Mouse (Mus musculus): ENCODE data around the gene Pdzrn3. TPM values are rescaled to one million over a fixed set of nuclear protein-coding genes. Genes with fewer than 3 reads are reported as not detected.

Gene Pdzrn3
- polyA plus RNA-seq, 1 experiment from 2014 or later: 22.9 TPM

DNA sequence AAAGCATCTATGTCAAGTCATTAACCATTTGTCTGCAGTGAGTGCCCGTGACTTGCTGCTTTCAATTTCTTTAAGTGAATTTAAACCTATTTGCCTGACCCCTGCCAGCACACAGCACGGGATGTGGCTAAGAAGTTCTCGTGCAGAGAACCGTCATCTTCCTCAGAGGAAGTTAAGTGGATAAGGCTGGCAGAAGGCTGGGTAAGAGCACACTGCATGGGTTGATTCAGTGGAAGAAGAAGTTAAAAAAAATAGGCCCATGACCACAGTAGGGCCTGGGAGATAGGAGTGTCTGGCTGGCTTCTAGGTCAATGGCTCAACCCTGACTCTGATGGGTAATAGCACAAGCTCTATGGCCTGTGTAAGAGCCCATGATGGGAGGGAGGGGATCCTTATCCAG is 131.6 kb downstream of the Pdzrn3 start:
- H3K27me3 ChIP-seq (replicated peaks): no peaks in the 10 kb centered on the region; the same call in 1 of the 2 replicates
- H3K4me2 ChIP-seq: no peak overlapping the region
- peaks cover 13% of the 10 kb centered on the region for H3K4me1 ChIP-seq
- no peaks in the 10 kb centered on the region for H3K36me3 ChIP-seq
- no peaks in the 10 kb centered on the region for H3K9me3 ChIP-seq (replicated peaks)
- no peak overlapping the region for H3K27ac ChIP-seq (replicated peaks)
- WGBS: 59% methylated on average over 4 of the region's 4 CpGs
- H3K4me3 ChIP-seq (replicated peaks): no peak overlapping the region
- ATAC-seq (ENCODE audit: low FRiP score): no peak
- H3K9ac ChIP-seq (replicated peaks): no peak overlapping the region

DNA sequence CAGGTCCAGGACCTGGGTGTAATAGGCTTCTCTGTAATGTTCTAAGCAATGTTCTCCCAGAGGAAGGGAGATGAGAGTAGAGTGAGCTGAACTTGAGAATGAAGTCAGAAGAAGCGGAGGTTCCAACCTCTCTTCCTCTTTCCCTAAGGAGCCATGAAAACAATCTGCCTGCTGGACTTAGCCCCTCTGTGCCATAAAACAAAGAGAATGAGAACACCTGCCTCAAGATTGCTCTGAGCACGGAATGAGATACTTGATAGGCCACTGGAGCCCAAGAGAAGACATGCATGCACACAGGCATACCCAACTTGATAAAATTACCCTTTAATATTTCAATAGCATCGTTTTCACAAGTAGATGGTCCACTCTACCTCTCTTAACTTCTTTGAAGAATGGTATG is 133.3 kb downstream of the Pdzrn3 start:
- H3K27me3 ChIP-seq (replicated peaks): no peaks in the 10 kb centered on the region; the same call in 1 of the 2 replicates
- no peak overlapping the region for H3K4me3 ChIP-seq (replicated peaks)
- 82% methylated on average over 3 of the region's 3 CpGs for WGBS
- H3K4me2 ChIP-seq: no peak overlapping the region
- H3K4me1 ChIP-seq: peaks cover 5% of the 10 kb centered on the region; the same call in 1 of the 2 replicates
- no peaks in the 10 kb centered on the region for H3K36me3 ChIP-seq
- H3K27ac ChIP-seq (replicated peaks): no peak overlapping the region
- no peaks in the 10 kb centered on the region for H3K9me3 ChIP-seq (replicated peaks)
- no peak for ATAC-seq (ENCODE audit: low FRiP score)
- no peak overlapping the region for H3K9ac ChIP-seq (replicated peaks)

GRCm38 (mm10) chr6:101243189-101243815 is 134.4 kb downstream of the Pdzrn3 start:
- H3K36me3 ChIP-seq: no peaks in the 10 kb centered on the region
- H3K27ac ChIP-seq (replicated peaks): no peak overlapping the region
- H3K9ac ChIP-seq (replicated peaks): no peak overlapping the region
- no peaks in the 10 kb centered on the region for H3K9me3 ChIP-seq (replicated peaks)
- H3K4me1 ChIP-seq: peaks cover 5% of the 10 kb centered on the region; the same call in 1 of the 2 replicates
- no peak overlapping the region for H3K4me3 ChIP-seq (replicated peaks)
- H3K4me2 ChIP-seq: no peak overlapping the region
- no peak for ATAC-seq (ENCODE audit: low FRiP score)
- H3K27me3 ChIP-seq (replicated peaks): no peaks in the 10 kb centered on the region; the same call in 1 of the 2 replicates
- WGBS: 84% methylated on average over 7 of the region's 7 CpGs

DNA sequence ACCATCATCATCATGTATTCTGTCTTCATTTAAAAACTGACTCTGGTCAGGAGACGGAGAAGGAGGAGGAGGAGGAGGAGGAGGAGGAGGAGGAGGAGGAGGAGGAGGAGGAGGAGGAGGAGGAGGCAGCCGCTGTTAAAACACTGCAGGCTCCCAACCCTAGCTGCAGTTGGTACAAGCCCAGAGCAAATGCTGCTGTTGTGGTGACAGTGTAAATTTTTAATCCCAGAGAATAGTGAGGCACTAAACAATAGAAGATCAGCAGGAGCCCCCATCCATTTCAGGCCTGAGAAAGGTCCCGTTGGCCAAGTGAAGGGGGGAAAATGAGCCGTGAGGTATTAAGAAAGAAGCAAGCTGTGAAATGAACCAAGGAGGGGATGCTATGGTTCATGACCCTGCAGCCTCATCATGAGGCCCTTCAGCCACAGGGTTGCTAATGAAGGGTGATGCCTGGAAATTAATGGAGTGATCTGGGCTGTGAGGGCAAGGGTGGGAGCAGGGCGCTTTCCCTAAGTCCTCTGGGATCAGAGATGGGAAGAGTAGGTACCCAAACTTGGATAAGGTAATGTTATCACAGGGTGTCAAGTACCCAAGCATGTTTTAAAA is 141.0 kb downstream of the Pdzrn3 start:
- Histone ChIP-seq H3K27ac (replicated peaks) (no peak overlapping the region), H3K4me3 (replicated peaks) (no peak overlapping the region), H3K9ac (replicated peaks) (no peak overlapping the region), H3K9me3 (replicated peaks) (no peaks in the 10 kb centered on the region), H3K36me3 (no peaks in the 10 kb centered on the region), H3K27me3 (replicated peaks) (no peaks in the 10 kb centered on the region), H3K4me2 (no peak overlapping the region), H3K4me1 (peaks cover 20% of the 10 kb centered on the region)
- WGBS: 14% methylated on average over 5 of the region's 5 CpGs
- ATAC-seq (ENCODE audit: low FRiP score): no peak

DNA sequence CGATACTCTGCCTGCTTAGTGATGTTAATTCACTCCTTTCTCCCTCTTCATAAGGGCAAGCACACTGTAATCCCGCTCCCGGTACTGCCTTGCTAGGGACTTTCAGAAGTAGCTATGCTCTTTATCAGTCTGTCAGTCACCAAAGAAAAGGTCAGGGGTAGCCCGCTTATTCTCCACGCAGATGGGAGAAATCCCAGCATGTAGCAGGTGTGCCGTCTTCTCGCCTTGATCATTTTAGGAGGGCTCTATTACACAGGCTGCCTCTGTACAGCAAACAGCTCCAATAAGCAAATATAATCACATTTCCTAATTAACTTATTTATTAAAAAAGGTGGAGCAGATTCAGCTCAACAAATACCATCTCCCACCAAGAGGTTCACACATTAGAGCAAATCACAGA is 141.5 kb downstream of the Pdzrn3 start:
- WGBS: 32% methylated on average over 7 of the region's 7 CpGs
- ATAC-seq (ENCODE audit: low FRiP score): no peak
- H3K9ac ChIP-seq (replicated peaks): no peak overlapping the region
- H3K4me3 ChIP-seq (replicated peaks): no peak overlapping the region
- H3K4me2 ChIP-seq: no peak overlapping the region
- peaks cover 20% of the 10 kb centered on the region for H3K4me1 ChIP-seq
- no peaks in the 10 kb centered on the region for H3K9me3 ChIP-seq (replicated peaks)
- H3K27me3 ChIP-seq (replicated peaks): no peaks in the 10 kb centered on the region
- H3K27ac ChIP-seq (replicated peaks): no peak overlapping the region
- H3K36me3 ChIP-seq: no peaks in the 10 kb centered on the region

DNA sequence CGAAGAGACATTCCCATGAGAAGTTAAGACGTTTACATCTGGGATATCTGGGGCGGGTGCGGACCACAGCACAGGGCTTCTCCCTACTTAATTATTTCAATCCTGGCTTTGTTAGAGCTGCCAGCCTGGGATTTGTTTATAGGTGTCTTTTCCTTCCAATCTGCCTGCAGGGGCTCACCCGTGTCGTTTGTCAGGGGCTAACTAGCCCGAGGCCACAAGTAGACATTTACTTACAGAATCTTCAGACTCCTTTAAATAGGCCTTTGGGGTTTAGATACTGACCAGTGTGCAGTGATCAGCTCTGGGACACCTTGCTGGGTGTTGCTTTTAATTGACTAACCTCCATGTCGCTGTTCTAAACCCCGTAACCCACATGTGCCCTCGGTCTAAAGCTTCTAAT is 143.3 kb downstream of the Pdzrn3 start:
- no peak overlapping the region for H3K9ac ChIP-seq (replicated peaks)
- H3K27ac ChIP-seq (replicated peaks): no peak overlapping the region
- no peak overlapping the region for H3K4me2 ChIP-seq
- WGBS: 21% methylated on average over 10 of the region's 10 CpGs
- H3K9me3 ChIP-seq (replicated peaks): no peaks in the 10 kb centered on the region
- no peak for ATAC-seq (ENCODE audit: low FRiP score)
- no peaks in the 10 kb centered on the region for H3K36me3 ChIP-seq
- no peak overlapping the region for H3K4me3 ChIP-seq (replicated peaks)
- H3K27me3 ChIP-seq (replicated peaks): no peaks in the 10 kb centered on the region
- H3K4me1 ChIP-seq: peaks cover 20% of the 10 kb centered on the region

DNA sequence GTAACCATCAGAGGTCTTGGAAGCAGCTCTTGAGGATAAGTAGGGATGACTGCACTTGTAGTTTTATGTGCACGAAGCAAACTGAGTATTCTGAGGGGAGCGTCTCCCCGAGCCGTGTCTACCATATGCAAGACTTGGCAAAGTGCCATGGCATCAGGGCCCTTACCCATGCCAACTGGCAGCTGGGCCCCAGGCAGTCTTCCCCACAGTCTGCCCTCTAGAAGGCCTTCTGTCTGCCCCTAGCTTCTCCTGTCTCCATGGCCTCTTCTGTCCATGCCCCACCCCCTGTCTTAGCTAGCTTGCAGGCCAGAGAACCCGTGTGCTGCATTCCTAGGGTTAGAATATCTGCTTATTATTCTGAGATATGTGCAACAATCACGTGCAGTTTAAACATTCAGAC is 144.0 kb downstream of the Pdzrn3 start:
- 25% methylated on average over 6 of the region's 6 CpGs for WGBS
- Histone ChIP-seq H3K9me3 (replicated peaks) (no peaks in the 10 kb centered on the region), H3K27ac (replicated peaks) (no peak overlapping the region), H3K9ac (replicated peaks) (no peak overlapping the region), H3K4me1 (peaks cover 20% of the 10 kb centered on the region), H3K4me2 (no peak overlapping the region), H3K4me3 (replicated peaks) (no peak overlapping the region), H3K27me3 (replicated peaks) (no peaks in the 10 kb centered on the region), H3K36me3 (no peaks in the 10 kb centered on the region)
- peak; percentile 51; the same call in 1 of the 2 replicates for ATAC-seq (ENCODE audit: low FRiP score)

GRCm38 (mm10) chr6:101227294-101227855 is 150.3 kb downstream of the Pdzrn3 start:
- H3K9me3 ChIP-seq (replicated peaks): no peaks in the 10 kb centered on the region
- no peak overlapping the region for H3K4me3 ChIP-seq (replicated peaks)
- no peaks in the 10 kb centered on the region for H3K36me3 ChIP-seq
- no peak overlapping the region for H3K9ac ChIP-seq (replicated peaks)
- no peaks in the 10 kb centered on the region for H3K27me3 ChIP-seq (replicated peaks)
- WGBS: 30% methylated on average over 8 of the region's 8 CpGs
- peaks cover 21% of the 10 kb centered on the region for H3K4me1 ChIP-seq
- ATAC-seq (ENCODE audit: low FRiP score): no peak
- peak overlapping the region; percentile 11; the same call in 1 of the 2 replicates for H3K27ac ChIP-seq (replicated peaks)
- no peak overlapping the region for H3K4me2 ChIP-seq

- Histone ChIP-seq H3K9me3 (replicated peaks) (no peaks in the 10 kb centered on the region), H3K4me3 (replicated peaks) (no peak overlapping the region), H3K4me2 (no peak overlapping the region), H3K27me3 (replicated peaks) (no peaks in the 10 kb centered on the region), H3K9ac (replicated peaks) (no peak overlapping the region), H3K36me3 (no peaks in the 10 kb centered on the region), H3K4me1 (peaks cover 6% of the 10 kb centered on the region), H3K27ac (replicated peaks) (no peak overlapping the region)
- no peak for ATAC-seq (ENCODE audit: low FRiP score)
- WGBS: 65% methylated on average over 3 of the region's 3 CpGs
These were observed 157.4 kb downstream of the Pdzrn3 start for GRCm38 (mm10) chr6:101220307-101220706.

GRCm38 (mm10) chr6:101219004-101219403 is 158.7 kb downstream of the Pdzrn3 start:
- Histone ChIP-seq H3K27me3 (replicated peaks) (no peaks in the 10 kb centered on the region), H3K9me3 (replicated peaks) (no peaks in the 10 kb centered on the region), H3K4me2 (no peak overlapping the region), H3K4me1 (peaks cover 9% of the 10 kb centered on the region), H3K4me3 (replicated peaks) (no peak overlapping the region), H3K27ac (replicated peaks) (no peak overlapping the region), H3K9ac (replicated peaks) (no peak overlapping the region), H3K36me3 (no peaks in the 10 kb centered on the region)
- ATAC-seq (ENCODE audit: low FRiP score): no peak
- WGBS: 87% methylated on average over 3 of the region's 3 CpGs

GRCm38 (mm10) chr6:101218197-101218596 is 159.5 kb downstream of the Pdzrn3 start:
- Histone ChIP-seq H3K9me3 (replicated peaks) (no peaks in the 10 kb centered on the region), H3K4me1 (peaks cover 9% of the 10 kb centered on the region), H3K4me3 (replicated peaks) (no peak overlapping the region), H3K9ac (replicated peaks) (no peak overlapping the region), H3K4me2 (no peak overlapping the region), H3K27ac (replicated peaks) (no peak overlapping the region), H3K27me3 (replicated peaks) (no peaks in the 10 kb centered on the region), H3K36me3 (no peaks in the 10 kb centered on the region)
- WGBS: 74% methylated on average over 4 of the region's 4 CpGs
- no peak for ATAC-seq (ENCODE audit: low FRiP score)

GRCm38 (mm10) chr6:101217756-101218155 is 159.9 kb downstream of the Pdzrn3 start:
- Histone ChIP-seq H3K36me3 (no peaks in the 10 kb centered on the region), H3K4me3 (replicated peaks) (no peak overlapping the region), H3K9ac (replicated peaks) (no peak overlapping the region), H3K9me3 (replicated peaks) (no peaks in the 10 kb centered on the region), H3K4me2 (no peak overlapping the region), H3K27ac (replicated peaks) (no peak overlapping the region), H3K4me1 (peaks cover 9% of the 10 kb centered on the region), H3K27me3 (replicated peaks) (no peaks in the 10 kb centered on the region)
- no peak for ATAC-seq (ENCODE audit: low FRiP score)
- 64% methylated on average over 6 of the region's 6 CpGs for WGBS
